Mouse (Mus musculus): ENCODE measurements at regions not wholly inside any gene's neighbourhood (a gene's known extent, or its start where the extent isn't known, plus 50 kb on each side); places are given as distances from the start of the nearest gene placed in this dataset.

DNA sequence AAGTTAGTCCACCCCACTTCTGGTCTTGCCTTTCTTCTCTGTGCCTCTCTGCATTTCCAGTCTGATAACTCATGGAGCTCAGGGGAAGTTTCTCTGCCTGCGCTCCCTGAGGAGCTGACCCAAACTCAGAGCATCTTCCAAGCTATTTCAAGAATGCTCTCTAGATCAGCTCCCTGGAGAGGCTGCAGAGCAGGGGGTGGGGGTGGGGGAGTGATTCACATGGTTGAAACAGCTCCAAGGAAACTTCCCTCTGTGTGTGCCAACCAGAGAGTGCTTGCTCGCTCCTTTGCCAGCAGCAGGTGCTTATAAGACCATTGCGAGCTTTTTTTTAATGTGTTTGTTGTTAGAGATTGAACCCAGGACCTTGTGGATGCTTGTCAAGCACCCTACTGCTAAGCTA is 257.3 kb upstream of the Gm9008 start:
- TF ChIP-seq POLR2A (IDR thresholded peaks at IDR 0.05; ENCODE audit: low read depth, low read length) (no peak), CTCF (IDR thresholded peaks at IDR 0.05; ENCODE audit: borderline replicate concordance, insufficient read depth, low read length) (no peak)

All from embryonic fibroblast, embryonic 13.5 days (primary cell).